Mouse (Mus musculus) kidney, adult 2 months (tissue): Measurements from ENCODE around the gene Strap.

ENCODE experiments used
- CTCF ChIP-seq: fragments of 200-500 bp; conservative IDR thresholded peaks from 2 replicates; pipeline ENCODE4 v1.5.1; 2011; ENCODE audit warnings: low read depth, mild to moderate bottlenecking, control low read depth, low read length, moderate library complexity, mixed read lengths; ENCODE audit not compliant: insufficient read depth, insufficient read length
- POLR2A ChIP-seq: fragments of 200-500 bp; IDR thresholded peaks from one replicate; pipeline ENCODE4 v1.6.1; 2011; ENCODE audit warnings: low read depth, low read length, control low read depth

DNA sequence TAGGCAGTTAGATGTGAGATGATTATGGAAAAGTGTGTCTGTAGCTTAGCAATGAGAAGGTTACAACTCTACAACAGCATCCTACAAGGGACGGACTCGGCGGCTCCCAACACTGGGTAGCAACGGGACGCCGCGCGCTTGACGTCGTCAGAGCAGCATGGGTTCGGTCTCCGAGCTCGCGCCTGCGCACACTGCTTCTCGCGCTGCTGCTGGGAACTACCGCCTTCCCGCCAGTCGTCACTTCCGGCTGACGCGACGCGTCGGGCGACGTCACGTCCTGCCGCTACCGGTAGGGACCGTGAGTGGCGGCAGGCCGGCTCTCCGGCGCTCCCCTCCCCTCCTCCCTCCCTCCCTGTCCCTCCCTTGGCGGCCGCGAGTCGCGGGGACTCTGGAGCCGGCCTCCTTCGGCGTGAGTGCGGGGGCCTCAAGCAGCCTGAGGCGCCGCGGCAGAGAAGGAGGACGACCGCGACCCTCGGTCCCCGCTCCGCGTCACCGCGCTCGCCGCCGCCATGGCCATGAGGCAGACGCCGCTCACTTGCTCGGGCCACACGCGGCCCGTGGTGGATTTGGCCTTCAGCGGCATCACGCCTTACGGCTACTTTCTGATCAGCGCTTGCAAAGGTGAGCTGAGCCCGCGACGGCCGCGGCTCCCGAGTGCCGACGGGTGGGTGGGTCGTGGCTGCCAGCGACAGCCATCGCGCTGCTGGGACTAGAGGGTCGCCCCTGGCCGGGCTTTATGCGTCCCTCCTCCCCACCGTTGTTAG is at the start of gene Strap:
- TF ChIP-seq POLR2A: peak; percentile 86
- TF ChIP-seq CTCF: no peak
